Mouse (Mus musculus) ES-Bruce4 (cell line): ENCODE results near the gene Ano7.

Experiments used
- CTCF ChIP-seq: IDR thresholded peaks from one replicate; pipeline ENCODE4 v1.8.1; 2011; ENCODE audit warnings: low read depth, low read length
- POLR2A ChIP-seq: IDR thresholded peaks from one replicate; pipeline ENCODE4 v1.8.1; 2011; ENCODE audit warnings: low read length; ENCODE audit not compliant: insufficient read depth

DNA sequence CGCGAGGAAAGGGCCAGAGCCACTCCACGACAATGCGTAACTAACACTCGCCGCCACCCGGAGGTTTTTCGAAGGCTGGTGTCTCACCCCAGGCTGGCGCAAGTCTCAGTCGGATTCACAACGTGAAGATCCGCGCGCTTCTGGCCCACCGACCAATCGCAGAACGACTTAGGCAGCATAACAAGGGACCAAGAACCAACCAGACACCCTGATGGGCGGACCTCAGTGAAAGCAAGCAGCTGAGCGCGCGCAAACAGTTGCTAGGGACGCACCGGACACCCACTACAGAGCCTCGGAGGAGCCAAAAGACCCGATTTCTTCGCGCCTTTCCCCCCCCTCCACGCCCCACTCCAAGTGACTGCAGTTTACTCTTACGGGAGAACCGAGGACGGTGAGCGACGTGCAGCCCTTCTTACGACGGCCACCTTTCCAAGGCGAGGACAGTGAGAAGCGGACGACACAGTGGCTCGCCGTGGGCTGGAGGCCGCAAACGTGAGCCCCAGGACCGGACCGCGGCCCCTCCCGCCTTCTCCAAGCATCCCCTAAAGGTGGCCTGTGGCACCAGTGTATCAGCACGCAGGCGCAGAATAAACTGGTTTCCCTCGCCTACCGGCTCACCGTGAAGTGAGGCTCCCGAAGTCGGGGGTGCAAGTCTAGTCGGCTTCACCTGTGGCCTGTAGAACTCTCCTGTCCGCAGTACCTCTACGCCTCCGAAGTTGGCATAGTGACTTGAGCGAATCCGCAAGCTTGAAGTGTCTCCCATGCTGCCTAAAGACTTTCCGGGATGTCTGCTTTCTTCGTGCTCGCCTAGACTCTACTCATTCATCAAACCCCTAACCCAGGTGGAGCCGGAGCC lies 30.9 kb upstream of the Ano7 start, which contains the start of the genes Ppp1r7 and Pask:
- TF ChIP-seq CTCF (no peak), POLR2A (no peak)
